Mouse (Mus musculus) Muller cell, postnatal 12 days (primary cell): Measurements from ENCODE around the gene Il1rl2.

Experiments
- DNase-seq: peaks from one replicate; pipeline ENCODE4 v3.0.0-alpha.2; 2015; ENCODE audit errors: inconsistent ontology term

The Il1rl2 gene

GRCm38 (mm10) chr1:40324955-40325702 lies 719 bp downstream of the Il1rl2 start:
- peak; percentile 27 for DNase-seq

GRCm38 (mm10) chr1:40325711-40326327 lies 1.4 kb downstream of the Il1rl2 start:
- DNase-seq = no peak

GRCm38 (mm10) chr1:40327604-40328003 lies 3.2 kb downstream of the Il1rl2 start:
- no peak for DNase-seq

GRCm38 (mm10) chr1:40329526-40329925 lies 5.1 kb downstream of the Il1rl2 start:
- DNase-seq = no peak

- DNase-seq = no peak
Measured at GRCm38 (mm10) chr1:40330181-40330580, 5.8 kb downstream of the Il1rl2 start.

GRCm38 (mm10) chr1:40339346-40339745 lies 14.9 kb downstream of the Il1rl2 start:
- DNase-seq = peak; percentile 32

GRCm38 (mm10) chr1:40340102-40340501 lies 15.7 kb downstream of the Il1rl2 start:
- no peak for DNase-seq

GRCm38 (mm10) chr1:40352158-40352903 lies 27.9 kb downstream of the Il1rl2 start:
- DNase-seq = no peak

GRCm38 (mm10) chr1:40352904-40353286 lies 28.5 kb downstream of the Il1rl2 start:
- no peak for DNase-seq

GRCm38 (mm10) chr1:40354665-40355064 lies 30.3 kb downstream of the Il1rl2 start:
- DNase-seq = no peak

- no peak for DNase-seq
Measured at GRCm38 (mm10) chr1:40355431-40355843, 31.0 kb downstream of the Il1rl2 start.

GRCm38 (mm10) chr1:40355904-40356521 lies 31.6 kb downstream of the Il1rl2 start:
- no peak for DNase-seq

- DNase-seq = peak; percentile 14
Measured at GRCm38 (mm10) chr1:40357921-40358320, 33.5 kb downstream of the Il1rl2 start.

- DNase-seq = no peak
Measured at GRCm38 (mm10) chr1:40358351-40358750, 33.9 kb downstream of the Il1rl2 start.

GRCm38 (mm10) chr1:40358771-40359181 lies 34.4 kb downstream of the Il1rl2 start:
- peak; percentile 57 for DNase-seq

- DNase-seq = no peak
Measured at GRCm38 (mm10) chr1:40359731-40360130, 35.3 kb downstream of the Il1rl2 start.

GRCm38 (mm10) chr1:40360969-40361368 lies 36.6 kb downstream of the Il1rl2 start:
- DNase-seq = no peak

- DNase-seq = no peak
Measured at GRCm38 (mm10) chr1:40361596-40361995, 37.2 kb downstream of the Il1rl2 start.

- DNase-seq = no peak
Measured at GRCm38 (mm10) chr1:40362784-40363183, 38.4 kb downstream of the Il1rl2 start.

- DNase-seq = no peak
Measured at GRCm38 (mm10) chr1:40372951-40373350, 48.5 kb downstream of the Il1rl2 start.

GRCm38 (mm10) chr1:40375148-40375547 lies 50.7 kb downstream of the Il1rl2 start:
- DNase-seq = no peak

- DNase-seq = no peak
Measured at GRCm38 (mm10) chr1:40376745-40377144, 52.3 kb downstream of the Il1rl2 start.
